Mouse (Mus musculus): ENCODE data around the gene Vkorc1. TPM values are rescaled to one million over a fixed set of nuclear protein-coding genes. Genes with fewer than 3 reads are reported as not detected.
"Not testable (repeated sequence)": the region's sequence is repeated elsewhere in the genome, so short reads cannot be mapped to it uniquely, and the experiment has no call there.

The Vkorc1 gene
- total RNA-seq (2017) = 31.1 and 40.5 TPM in 2 replicates

- peak; percentile 94 to 97 for ATAC-seq (replicated peaks in 1 of 2; ENCODE audit: insufficient read depth in 1 of 2, low FRiP score in 2 of 2, low TSS enrichment in 1 of 2, low read depth in 1 of 2, poor library complexity in 2 of 2, severe bottlenecking in 2 of 2)
Observed at GRCm38 (mm10) chr7:127895442-127895841, at the start of gene Vkorc1, which contains the start of gene Gm21974. Vkorc1 (minus strand) TSS chr7:127895617. Gm21974 (minus strand) TSS chr7:127895454.

DNA sequence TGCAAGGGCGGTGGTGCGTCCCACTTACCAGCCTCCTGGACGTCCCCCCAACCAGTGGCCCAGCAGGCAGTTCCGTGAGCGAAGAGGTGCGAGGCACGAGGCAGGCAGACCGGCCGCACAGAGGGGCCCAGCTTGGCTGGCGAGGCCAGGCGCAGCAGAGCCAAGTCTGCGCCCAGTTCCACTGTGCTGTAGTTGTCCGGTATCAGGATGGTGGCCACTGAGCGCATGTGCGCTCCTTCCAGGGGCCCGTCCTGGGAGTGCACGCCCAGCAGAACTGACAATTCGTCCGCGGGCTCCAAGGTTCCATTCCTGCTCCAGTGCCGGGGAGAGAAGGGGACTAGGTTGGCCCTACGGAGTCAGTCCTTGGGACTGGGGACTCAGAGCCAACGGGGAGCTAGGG, 49.2 kb upstream of the Vkorc1 start:
- no peak for ATAC-seq (replicated peaks in 1 of 2; ENCODE audit: insufficient read depth in 1 of 2, low FRiP score in 2 of 2, low TSS enrichment in 1 of 2, low read depth in 1 of 2, poor library complexity in 2 of 2, severe bottlenecking in 2 of 2)

GRCm38 (mm10) chr7:127942097-127942496, 46.7 kb upstream of the Vkorc1 start:
- not testable (repeated sequence) for ATAC-seq (replicated peaks in 1 of 2; ENCODE audit: insufficient read depth in 1 of 2, low FRiP score in 2 of 2, low TSS enrichment in 1 of 2, low read depth in 1 of 2, poor library complexity in 2 of 2, severe bottlenecking in 2 of 2)

DNA sequence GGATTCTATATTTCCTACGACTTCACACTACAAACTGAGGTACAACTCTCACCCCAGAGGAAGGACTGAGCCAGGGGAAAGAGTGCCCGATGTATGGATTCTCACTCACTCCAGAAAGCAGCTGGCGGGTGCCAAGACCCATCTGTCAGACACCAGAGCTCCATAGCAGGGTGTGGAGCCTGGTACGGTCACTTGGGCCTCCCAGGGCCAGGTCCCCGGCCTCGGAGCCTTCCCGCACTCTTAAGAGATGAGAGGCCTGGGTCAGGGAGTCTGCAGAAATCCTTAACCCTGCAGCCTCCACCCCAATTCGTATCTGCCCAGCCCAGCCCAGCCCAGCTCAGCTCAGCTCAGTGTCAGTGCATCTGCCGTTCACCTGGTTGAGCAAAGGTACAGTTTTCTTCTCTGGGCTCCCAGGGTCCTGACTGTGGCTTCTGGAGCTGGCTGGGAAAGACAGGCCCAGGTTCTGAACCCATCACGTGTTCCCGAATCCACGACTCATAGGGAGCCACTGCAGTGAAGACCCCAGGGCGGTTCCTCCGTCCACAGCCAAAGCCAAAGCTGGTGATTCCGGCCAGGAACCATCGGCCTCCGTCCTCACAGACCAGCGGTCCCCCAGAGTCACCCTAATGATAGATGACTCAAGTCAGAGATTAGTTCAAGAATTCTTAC, 40.9 kb upstream of the Vkorc1 start:
- no peak for ATAC-seq (replicated peaks in 1 of 2; ENCODE audit: insufficient read depth in 1 of 2, low FRiP score in 2 of 2, low TSS enrichment in 1 of 2, low read depth in 1 of 2, poor library complexity in 2 of 2, severe bottlenecking in 2 of 2)

GRCm38 (mm10) chr7:127935748-127936159, 40.3 kb upstream of the Vkorc1 start:
- ATAC-seq (replicated peaks in 1 of 2; ENCODE audit: insufficient read depth in 1 of 2, low FRiP score in 2 of 2, low TSS enrichment in 1 of 2, low read depth in 1 of 2, poor library complexity in 2 of 2, severe bottlenecking in 2 of 2) = no peak

DNA sequence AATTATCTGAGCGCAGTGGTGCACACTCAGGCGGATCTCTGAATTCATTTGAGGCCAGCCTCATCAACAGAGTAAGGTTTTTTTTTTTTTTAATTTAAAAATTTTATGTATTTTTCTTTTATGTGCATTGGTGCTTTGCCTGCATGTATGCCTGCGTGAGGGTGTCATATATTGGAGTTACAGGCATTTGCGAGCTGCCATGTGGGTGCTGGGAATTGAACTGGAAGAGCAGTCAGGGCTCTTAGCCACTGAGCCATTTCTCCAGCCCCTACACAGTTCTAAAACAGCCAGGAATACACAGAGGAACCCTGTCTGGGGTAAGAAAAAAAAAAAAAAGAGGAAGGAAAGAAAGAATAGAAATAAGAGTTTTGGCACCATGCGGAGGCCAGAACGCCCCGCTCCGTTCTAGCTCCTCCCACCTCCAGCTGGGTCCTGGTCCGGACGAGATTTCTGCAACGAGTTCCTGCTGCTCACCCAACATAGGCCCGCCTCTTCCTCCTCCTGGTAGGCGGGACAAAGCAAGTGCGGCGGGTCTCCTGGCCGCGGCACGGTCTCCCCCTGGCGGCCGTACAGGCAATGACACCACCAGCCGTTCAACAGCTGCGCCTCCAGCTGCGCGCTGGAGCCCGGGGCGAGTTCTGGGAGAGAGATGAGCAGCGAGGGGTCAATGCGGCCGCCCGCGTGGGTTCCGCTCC, 39.8 kb upstream of the Vkorc1 start:
- ATAC-seq (replicated peaks in 1 of 2; ENCODE audit: insufficient read depth in 1 of 2, low FRiP score in 2 of 2, low TSS enrichment in 1 of 2, low read depth in 1 of 2, poor library complexity in 2 of 2, severe bottlenecking in 2 of 2) = peak; percentile 97 to 98

DNA sequence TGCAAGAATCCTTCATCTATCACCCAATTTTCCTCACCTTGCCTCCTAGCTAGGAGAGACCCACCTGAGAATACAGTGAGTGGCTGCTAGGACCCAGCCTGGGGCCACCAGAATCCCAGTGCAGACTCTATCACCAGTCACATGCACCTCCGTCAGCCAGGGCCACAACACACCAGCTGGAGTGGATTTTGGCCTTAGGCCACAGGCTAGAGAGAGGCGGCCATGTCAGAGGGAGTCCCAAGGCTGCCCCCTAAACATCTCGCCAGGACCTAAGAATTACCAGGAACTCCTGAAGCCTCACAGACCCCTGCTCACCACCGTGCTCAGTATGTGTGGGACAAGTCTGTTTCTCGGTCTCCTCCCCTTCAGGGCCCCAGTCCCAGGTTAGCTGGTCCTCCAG, 38.7 kb upstream of the Vkorc1 start:
- ATAC-seq (replicated peaks in 1 of 2; ENCODE audit: insufficient read depth in 1 of 2, low FRiP score in 2 of 2, low TSS enrichment in 1 of 2, low read depth in 1 of 2, poor library complexity in 2 of 2, severe bottlenecking in 2 of 2) = no peak

- ATAC-seq (replicated peaks in 1 of 2; ENCODE audit: insufficient read depth in 1 of 2, low FRiP score in 2 of 2, low TSS enrichment in 1 of 2, low read depth in 1 of 2, poor library complexity in 2 of 2, severe bottlenecking in 2 of 2) = no peak
Observed at GRCm38 (mm10) chr7:127932273-127933031, 37.0 kb upstream of the Vkorc1 start.

DNA sequence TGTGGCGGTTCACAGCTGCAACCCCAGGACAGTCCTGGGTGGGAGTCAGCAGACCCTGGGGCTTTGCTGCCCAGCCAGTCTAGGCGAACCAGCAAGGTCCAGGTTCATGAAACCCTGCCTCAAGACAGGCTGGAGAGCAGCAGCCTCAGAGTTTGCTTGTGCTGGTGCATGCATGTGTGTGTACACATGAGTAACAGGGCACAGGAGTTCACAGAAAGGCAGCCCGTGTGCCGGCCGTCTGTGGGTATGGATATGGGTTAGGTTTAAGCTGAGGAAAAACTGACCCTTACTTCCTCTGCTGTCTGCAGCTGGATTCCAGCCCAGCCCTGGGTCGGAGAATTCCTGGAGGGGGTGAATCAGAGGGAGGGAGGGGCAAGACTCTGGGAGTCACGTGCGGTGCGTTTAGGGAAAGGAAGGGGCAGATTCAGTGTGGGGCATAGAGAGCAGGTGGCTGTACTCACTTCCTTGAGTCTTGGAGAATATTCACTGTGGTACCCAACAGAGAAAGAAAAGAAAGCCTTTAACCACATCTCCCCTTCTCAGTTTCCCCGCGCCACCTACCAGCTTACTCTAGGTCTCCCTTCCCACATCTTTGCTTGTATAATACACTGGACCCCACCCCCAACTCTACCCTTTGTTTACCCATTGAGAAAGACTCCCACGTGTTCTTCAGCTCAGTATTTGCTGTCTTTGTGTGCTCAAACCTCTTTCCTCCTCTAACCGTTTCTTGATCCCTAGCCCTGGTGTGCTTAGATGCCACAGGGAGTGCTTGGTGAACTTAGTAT, 36.1 kb upstream of the Vkorc1 start:
- ATAC-seq (replicated peaks in 1 of 2; ENCODE audit: insufficient read depth in 1 of 2, low FRiP score in 2 of 2, low TSS enrichment in 1 of 2, low read depth in 1 of 2, poor library complexity in 2 of 2, severe bottlenecking in 2 of 2) = no peak

DNA sequence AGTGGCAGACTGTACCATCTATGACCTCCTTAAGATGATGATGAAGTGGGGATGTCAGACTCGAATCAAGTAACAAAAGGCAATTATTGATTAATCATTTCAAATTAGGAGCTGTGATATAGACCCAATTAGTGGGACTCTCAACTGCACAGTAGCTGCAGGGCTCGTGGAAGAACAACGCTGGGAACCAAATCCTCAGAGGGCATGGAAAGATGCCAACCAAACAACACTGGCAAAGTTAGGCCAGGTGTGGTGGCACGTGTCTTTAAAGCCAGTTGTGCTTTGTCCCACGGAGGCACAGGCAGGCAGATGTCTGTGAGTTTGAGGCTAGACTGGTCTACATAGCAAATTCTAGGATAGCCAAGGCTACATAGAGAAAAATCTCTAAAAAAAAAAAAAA, 35.2 kb upstream of the Vkorc1 start:
- ATAC-seq (replicated peaks in 1 of 2; ENCODE audit: insufficient read depth in 1 of 2, low FRiP score in 2 of 2, low TSS enrichment in 1 of 2, low read depth in 1 of 2, poor library complexity in 2 of 2, severe bottlenecking in 2 of 2) = no peak

GRCm38 (mm10) chr7:127929923-127930322, 34.5 kb upstream of the Vkorc1 start, which contains the start of gene Prss8:
Prss8 (minus strand) TSS chr7:127930104.
- ATAC-seq (replicated peaks in 1 of 2; ENCODE audit: insufficient read depth in 1 of 2, low FRiP score in 2 of 2, low TSS enrichment in 1 of 2, low read depth in 1 of 2, poor library complexity in 2 of 2, severe bottlenecking in 2 of 2) = no peak

GRCm38 (mm10) chr7:127928596-127928995, 33.2 kb upstream of the Vkorc1 start:
- no peak for ATAC-seq (replicated peaks in 1 of 2; ENCODE audit: insufficient read depth in 1 of 2, low FRiP score in 2 of 2, low TSS enrichment in 1 of 2, low read depth in 1 of 2, poor library complexity in 2 of 2, severe bottlenecking in 2 of 2)

- no peak for ATAC-seq (replicated peaks in 1 of 2; ENCODE audit: insufficient read depth in 1 of 2, low FRiP score in 2 of 2, low TSS enrichment in 1 of 2, low read depth in 1 of 2, poor library complexity in 2 of 2, severe bottlenecking in 2 of 2)
Observed at GRCm38 (mm10) chr7:127927726-127928125, 32.3 kb upstream of the Vkorc1 start.

DNA sequence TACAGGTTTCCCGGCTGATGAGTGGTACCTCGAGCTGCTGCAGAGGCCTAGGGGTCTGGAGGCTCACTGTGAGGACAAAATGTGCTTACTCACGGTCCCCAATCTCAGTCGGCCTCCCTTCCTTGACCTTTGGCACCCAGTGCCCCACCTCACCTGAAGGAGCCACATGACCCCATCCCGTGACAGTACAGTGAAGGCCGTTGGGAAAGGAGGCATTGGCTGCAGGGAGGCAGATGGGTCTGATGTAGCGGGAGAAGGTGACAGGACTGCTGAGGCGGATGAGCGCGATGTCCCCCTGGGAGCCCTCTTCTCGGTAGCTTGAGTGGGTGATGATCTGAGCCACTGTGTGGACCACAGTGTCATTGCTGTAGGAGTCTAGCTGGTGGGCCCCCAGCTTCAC, 31.4 kb upstream of the Vkorc1 start:
- no peak for ATAC-seq (replicated peaks in 1 of 2; ENCODE audit: insufficient read depth in 1 of 2, low FRiP score in 2 of 2, low TSS enrichment in 1 of 2, low read depth in 1 of 2, poor library complexity in 2 of 2, severe bottlenecking in 2 of 2)

DNA sequence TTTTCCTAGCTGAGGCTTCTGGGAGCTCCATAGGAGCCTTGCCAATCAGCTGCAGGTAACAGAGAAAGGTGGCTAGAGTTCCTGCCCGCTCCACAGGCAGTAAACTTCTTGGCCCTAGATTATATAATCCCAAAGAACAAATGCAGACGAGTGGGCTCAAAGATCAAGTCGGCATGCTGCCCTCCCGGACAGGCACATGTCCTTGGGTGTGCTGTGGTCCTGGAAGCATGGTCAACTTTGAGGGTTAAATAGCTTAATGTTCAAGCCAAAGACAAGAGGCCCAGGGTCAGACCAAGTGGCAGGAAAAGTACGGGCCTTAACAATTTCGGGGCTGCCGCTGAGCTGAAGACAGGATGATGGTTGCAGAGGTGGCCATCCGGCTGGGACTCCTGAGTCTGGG, 30.6 kb upstream of the Vkorc1 start:
- ATAC-seq (replicated peaks in 1 of 2; ENCODE audit: insufficient read depth in 1 of 2, low FRiP score in 2 of 2, low TSS enrichment in 1 of 2, low read depth in 1 of 2, poor library complexity in 2 of 2, severe bottlenecking in 2 of 2) = no peak

- ATAC-seq (replicated peaks in 1 of 2; ENCODE audit: insufficient read depth in 1 of 2, low FRiP score in 2 of 2, low TSS enrichment in 1 of 2, low read depth in 1 of 2, poor library complexity in 2 of 2, severe bottlenecking in 2 of 2) = no peak
Observed at GRCm38 (mm10) chr7:127925252-127925651, 29.8 kb upstream of the Vkorc1 start.

- ATAC-seq (replicated peaks in 1 of 2; ENCODE audit: insufficient read depth in 1 of 2, low FRiP score in 2 of 2, low TSS enrichment in 1 of 2, low read depth in 1 of 2, poor library complexity in 2 of 2, severe bottlenecking in 2 of 2) = no peak
Observed at GRCm38 (mm10) chr7:127923714-127924113, 28.3 kb upstream of the Vkorc1 start.

All from hematopoietic stem cell, adult 5-6 weeks (primary cell).